Mouse (Mus musculus) MN1 (cell line): ENCODE measurements around the gene Serpina3j.
"Not testable (repeated sequence)": the region's sequence is repeated elsewhere in the genome, so short reads cannot be mapped to it uniquely, and the experiment has no call there.

ENCODE experiments used
- DNase-seq: peaks from one replicate; pipeline ENCODE4 v3.0.0-alpha.2; 2016; ENCODE audit warnings: low spot score

Gene Serpina3j

DNA sequence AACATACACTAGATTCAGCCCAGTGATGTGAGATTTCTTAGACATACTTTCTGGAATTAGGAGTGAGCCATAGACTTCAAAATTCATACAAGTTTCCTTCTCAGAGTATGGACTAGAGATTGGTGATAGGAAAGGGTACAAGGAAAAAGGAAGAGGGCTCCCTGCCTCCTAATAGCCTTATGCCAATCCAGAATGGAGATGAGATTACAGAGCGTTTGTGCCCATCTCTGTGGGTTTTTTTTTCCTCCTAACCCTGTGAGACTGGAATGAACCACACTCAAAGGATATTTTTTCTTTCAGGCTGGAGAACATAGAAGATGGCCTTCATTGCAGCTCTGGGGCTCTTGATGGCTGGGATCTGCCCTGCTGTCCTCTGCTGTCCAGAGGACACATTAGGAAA, at the start of gene Serpina3j:
Gene Serpina3j (plus strand): TSS at position 301 of the 400 bp plus-strand sequence.
- DNase-seq: no peak

DNA sequence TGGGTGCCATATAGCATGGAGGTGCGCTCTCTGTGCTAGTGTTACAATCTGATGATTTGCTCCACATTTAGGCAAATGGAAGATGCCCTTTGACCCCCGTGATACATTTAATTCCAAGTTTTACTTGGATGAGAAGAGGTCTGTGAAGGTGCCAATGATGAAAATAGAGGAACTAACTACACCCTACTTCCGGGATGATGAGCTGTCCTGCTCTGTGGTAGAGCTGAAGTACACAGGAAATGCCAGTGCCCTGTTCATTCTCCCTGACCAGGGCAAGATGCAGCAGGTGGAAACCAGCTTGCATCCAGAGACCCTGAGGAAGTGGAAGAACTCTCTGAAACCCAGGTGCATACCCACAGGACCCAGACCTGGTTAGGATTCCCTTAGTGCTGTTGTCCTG, 48.0 kb upstream of the Serpina3j start:
- no peak for DNase-seq

DNA sequence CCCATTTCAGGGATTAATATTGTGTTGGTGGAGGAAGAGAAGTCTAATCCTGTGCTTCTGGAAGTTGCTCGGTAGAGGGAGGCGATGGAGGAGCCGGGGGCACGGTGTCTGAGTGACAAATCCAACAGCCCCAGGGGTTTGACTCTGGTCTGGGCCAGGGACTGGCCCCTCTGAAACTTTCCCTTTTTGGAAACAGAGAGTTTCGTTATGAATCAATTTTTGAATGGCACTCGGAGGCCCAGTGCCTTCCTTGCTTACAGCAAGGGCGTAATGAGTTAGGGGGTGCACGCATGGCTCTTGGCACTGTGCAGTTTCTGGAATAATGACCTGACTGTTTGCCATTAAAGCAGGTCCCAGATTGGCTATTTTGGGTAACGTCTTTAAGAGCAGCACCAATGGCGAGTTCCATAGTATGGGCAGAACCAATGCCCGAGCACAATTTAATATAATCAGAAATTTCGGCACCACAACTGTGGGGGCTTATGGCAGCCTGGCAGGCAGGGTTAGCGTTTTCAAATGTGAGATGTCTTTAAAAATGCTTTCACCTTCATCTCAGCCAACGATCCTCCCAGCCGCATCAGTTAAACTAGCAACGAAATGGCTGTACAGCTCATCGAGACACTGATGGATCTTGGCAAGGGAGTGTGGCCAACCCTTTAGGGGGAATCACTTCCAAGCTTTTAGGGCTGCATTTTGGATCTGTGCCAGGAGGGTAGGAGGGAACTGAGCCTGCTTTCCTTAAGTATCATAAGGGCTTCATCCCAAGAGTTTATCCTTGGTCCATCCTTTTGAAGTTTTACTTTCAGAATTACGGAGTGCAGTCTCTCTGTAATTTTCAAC, 35.9 kb upstream of the Serpina3j start:
- no peak for DNase-seq

DNA sequence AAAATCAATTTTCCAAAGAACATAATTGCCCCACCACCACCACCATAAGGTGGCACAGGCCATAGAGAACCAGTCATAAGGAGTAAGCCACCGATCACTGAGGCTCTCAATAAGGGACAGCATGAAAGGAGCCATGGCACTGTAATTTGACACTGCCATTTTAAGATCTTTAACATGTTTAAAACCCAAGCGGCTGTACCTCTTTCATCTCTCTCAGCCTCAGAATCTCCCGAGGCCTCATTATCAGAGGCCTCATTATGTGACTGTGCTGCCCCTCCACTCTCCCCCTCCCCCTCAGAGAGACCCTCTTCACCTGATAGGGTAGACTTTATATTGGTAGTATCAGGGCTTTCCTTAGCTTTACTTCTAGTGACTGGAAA, 35.3 kb upstream of the Serpina3j start:
- no peak for DNase-seq

DNA sequence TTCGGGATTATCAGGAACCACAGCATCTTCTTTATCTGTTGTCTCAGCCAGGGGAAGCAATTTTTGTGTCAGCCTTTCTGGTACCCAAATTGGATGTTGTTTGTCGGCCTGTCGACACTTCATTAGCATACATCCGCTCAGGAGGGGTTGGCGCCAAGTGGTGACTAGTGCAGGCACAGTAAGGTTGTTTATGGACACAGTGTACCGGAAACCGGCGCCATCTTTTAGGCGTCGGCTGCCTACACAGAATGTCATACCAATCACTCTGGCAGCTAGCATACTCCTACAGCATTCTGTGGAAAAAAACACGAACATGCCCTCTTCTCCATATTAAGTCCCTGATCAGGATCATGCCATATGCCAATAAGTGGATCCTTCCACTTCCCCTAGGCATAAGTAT, 31.0 kb upstream of the Serpina3j start:
- DNase-seq: no peak

DNA sequence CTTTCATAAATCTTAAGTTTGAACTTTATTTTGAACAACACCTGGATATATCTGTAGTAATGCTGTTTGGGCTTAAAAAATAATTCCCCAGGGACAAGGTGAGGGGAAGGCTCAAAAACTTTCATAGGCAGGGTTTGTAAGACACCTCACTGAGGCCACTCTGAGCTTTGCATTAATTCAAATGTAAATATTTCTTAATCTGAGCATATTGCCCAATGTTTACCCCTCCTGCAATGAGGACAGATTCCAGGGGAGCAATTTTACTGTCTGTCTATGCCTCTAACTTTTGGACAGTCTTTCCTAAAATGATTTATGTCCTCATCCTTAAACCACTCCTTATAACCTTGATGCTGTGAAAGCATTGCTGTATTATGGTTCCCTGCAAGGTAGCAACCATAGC, 26.0 kb upstream of the Serpina3j start:
- no peak for DNase-seq

DNA sequence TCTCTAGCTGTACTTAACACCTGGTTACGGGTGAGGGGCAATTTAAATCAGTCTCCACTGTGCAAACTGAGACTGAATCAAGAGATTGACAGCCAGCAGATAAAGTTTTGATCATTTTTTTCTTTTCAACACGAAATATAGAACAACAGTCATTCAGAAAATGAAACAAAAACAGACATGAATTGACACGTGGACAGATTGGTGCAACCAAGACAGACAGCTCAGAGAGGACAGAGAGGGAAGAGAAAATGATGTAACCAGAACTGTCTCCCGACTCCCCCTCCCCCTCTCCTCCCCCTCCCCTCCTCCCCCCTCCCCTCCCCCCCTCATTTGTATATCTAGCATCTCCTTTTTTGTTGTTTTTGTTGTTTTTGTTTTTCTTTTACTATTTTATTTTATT, 24.5 kb upstream of the Serpina3j start:
- no peak for DNase-seq

DNA sequence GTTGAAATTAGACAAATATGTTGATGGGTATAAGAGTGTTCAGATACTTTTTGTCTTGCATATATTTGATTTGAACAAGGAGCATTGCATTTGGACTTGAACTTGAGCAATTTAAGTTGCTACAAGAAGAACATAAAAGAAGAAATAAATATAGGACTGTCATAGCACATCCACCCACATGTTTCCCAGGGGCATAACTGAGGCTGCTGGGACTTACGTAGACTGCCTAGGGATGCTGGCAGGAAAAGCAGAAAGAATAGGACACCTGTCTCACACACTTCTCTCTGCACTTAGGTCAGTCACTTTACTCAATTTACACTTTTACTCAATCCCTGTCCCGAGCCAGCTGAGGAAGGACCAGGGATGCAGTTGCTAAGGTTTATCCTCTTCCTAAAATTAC, 20.4 kb upstream of the Serpina3j start:
- no peak for DNase-seq

DNA sequence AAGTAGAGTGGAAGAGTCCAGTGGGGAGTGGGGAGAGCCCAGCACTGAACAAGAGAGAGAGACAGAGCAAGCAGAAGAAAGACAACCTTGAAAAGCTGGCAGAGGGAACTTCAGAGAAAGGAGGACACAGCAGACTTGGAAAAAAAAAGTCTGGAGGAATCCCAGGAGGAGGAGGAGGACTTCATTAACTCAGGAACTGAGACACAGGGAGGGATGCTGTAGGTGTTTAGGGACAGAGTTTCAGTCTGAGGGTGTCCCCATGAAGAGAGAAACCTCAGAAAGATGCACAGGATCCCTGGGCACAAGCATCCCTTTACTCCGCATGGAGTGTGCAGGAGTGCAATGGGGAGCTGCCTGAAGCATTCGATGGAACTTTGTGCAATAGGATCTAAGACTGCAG, 16.3 kb upstream of the Serpina3j start:
- DNase-seq: no peak

DNA sequence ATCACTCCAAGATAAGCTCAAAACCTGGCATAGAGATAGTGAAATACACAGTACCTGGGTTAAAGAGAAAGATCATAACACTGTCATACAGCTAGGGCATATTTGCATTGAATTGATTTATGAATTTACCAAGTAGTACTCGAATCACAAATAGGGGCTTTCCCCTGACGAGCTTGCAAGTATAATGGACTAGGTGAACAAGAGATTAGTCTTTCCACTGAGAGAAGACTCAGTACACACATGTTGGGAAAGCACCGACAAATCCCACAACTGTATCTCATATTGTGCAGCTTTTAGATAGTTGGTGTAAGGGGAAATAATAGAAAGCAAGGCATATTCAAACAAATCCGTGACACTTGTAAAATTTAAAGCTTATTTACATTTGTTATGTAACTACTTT, 8.4 kb upstream of the Serpina3j start:
- no peak for DNase-seq

DNA sequence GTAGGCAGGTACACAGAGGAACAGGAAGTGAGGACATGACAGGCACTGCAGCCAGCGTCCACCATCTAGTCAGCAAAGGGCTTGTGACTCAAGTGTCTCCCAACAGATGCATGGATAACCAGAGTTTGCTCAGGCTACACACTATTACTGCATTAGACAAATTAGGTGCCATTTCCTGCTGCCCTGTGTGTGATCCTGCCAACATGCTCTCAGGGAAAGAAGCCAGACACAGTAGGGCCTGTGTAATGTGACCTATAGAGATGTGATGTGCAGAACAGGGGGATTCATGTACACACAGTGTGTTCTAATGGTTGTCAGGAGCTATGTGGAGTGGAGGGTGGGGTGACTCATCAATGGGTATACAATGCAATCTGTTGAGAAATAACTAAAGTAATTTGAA, 8.1 kb downstream of the Serpina3j start:
- DNase-seq: no peak

DNA sequence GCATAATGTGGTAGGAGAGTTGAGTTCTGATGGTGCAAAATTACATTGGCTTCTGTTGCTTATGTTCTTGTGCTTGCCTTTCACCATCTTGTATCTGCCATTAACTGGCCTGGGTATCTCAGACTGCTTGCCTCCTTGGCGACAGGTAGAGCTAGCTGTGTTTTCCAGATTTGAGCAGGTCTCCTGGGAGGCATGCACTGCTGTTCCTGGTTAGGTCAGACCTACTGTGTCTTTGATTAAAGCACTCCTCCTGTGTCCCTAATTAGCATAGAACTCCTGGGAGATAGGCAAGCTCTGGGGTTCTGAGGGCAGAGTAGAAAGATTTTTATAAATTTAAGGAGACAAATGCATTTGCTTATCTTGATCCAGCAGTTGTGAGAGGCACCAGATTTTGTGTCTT, 17.3 kb downstream of the Serpina3j start:
- no peak for DNase-seq

DNA sequence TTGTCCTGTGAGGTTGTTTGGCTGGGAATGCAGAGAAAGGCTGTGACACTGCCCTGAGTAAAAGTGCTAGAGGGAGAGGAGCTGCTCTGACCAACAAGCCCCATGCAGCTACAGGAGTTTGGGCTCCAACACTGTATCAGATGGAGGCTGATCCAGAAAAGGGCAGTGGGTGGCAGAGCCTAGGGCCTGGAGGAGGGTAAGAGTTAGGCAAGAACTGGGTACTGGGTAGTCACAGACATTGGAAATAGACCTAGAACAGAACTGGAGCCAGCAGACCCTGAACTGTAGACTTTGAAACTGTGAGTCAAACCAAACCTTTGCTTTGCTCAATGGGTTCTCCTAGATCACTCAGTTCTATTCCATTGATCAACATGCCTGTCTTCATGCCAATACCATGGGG, 22.5 kb downstream of the Serpina3j start:
- DNase-seq: not testable (repeated sequence)

DNA sequence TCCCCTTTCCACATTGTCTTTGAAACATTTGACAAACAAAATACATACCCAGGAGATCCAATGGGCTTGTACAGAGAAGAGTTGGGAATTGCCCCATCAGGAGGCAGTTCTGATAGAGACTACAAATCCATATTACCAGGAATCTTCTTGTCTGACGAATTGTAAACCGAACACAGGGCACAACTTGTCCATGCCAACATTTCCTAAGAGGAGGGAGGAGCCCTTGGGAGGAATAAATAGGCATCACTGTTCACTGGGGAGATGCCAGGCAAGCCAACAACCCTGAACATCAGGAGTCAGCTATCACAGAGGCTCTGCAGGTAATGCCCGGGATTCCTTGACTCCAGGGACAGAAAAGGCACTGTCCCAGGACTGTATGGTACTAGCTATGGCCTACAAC, 23.9 kb downstream of the Serpina3j start, which contains the start of the genes Serpina3k and Serpina3m:
Gene Serpina3k (plus strand): TSS at position 261 of the 400 bp plus-strand sequence.
Gene Serpina3m (plus strand): TSS at position 261 of the 400 bp plus-strand sequence.
- not testable (repeated sequence) for DNase-seq

DNA sequence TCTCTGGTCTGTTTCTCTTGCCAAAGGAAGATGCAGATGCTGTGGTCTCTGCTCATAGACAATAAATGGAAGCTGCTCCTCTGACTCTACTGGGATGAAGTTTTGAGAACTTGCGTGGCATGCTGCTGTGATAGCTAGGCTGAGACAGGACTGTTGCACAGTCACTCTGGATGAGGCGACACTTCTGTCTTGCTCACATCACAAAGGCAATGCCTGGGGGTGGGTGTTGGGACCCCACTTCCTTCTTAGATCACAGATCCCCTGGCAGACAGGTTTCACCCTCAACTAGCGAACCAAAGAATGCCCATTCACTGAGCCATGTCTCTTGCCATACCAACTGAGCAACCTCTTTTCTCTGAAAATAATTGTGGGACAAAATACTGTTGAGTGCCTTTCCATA, 24.4 kb downstream of the Serpina3j start:
- DNase-seq: no peak

DNA sequence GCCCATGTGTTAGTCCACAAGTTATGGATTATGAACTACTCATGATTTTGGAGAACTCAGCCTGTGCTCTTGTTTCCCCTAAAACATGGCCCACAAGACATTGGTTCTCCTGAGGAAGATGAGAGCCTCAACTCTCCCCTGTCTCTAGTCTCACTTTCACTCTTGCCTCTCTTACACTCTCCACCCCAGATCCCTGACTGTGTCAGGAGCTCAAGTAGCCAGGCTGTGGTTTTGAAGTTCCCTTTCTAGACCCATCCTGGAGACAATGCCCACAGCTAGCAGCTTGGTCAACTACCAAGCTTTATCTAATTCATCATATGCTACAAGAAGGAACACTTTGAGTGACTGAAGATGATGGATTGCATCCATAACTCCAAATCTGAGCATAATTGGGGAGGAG, 28.1 kb downstream of the Serpina3j start:
- DNase-seq: not testable (repeated sequence)

DNA sequence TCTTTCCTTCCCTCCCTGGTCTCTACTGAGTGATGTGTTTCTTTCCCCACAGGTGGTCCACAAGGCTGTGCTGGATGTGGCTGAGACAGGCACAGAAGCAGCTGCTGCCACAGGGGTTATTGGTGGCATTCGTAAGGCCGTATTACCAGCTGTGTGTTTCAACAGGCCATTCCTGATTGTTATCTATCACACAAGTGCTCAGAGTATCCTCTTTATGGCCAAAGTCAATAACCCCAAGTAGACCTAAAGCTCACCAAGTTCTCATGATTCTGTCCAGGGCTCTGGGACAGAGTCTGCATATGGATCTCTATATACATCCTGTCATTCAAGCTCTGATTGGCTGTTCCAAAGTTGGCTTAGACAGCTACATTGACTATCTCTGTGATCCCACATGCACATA, 30.8 kb downstream of the Serpina3j start:
- DNase-seq: no peak

DNA sequence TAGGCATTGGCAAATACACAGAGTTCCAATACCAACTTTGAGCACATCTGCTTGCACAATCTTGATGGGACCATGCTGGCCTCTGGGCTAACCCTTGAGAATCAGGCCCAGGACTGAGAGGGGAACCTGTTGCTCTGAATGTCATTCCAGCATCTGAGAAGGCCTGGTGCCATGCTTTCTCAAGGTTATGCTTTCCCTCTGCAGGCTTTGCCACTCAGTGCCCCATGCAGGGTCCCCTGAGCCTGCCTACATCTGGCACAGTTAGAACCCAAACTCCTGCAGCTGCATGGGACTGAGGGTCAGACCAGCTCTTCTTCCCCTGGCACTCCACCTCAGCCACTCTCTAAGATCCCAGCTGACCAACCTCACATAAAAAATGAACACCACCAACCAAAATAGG, 31.4 kb downstream of the Serpina3j start:
- no peak for DNase-seq

DNA sequence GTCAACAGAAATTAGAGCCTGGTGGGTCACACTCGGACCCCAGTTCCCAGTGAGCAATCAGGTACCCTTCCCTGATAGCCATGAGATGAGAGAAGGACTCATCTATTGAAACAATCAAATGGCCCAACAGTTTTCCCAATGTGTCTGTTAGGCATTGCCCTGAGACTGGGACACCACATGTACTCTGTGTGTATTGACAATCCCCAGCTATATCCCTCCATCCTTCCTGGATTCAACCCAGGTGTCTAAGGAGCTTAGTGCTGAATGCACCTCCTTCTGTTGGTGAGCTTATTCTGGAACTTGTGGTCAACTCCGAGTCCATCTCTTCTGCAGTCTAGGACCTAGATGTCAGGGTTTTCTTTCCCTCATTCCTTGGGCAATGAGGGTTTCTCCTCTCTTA, 32.7 kb downstream of the Serpina3j start:
- DNase-seq: no peak

DNA sequence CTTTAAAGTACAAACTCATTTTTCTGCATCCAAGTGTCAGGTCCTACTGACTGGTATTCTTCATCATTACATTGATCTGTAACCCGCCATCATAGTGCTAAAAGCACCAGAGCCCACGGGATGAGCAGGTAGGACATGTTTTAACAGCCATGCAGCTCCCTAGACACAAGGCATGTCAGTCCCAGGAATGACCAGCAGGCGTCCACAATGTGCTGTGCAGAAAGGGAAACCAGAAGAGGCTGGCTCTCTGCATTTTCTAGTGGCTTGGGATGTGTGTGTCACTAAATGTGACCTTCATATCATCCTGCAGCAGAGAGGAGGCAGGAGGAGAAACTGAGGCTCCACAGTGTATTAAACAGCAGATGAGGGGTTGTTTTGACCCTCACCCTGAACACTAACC, 37.5 kb downstream of the Serpina3j start:
- DNase-seq: not testable (repeated sequence)

DNA sequence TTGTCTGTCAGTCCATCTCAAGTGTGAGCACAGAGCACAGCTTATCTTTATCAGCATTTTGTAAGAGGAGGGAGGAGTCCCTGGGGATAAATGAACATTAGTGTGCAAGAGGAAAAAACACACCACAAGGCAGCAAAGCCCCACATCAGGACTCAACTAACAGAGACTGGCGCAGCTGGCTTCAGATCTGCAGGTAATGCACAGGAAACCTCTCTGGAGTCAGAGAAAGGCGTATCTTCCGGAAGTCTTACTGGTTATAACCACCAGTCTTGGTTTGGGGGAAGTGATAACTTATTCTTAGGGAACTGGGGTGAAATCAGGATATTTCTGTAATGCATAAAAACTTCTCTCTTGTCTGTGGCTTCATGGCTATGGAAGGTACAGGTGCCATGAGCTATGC, 41.7 kb downstream of the Serpina3j start:
- no peak for DNase-seq

DNA sequence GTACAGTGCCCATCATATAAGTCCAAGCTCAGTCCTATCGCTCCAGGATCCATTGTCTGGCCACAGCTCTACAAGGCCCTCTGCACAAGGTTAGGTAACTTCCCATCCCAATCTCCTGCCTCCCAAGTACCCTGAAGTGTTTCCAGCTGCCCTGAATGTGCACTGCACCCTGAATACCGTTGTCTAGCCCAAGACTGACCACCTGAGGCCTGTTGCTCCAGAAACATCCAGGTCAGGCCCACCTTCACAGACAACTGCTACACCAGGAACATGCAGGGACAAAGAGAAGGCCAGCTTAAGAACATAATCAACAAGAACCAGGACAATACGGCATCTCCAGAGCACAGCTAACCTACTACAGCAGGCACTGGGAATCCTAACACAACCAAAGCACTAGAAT, 55.6 kb downstream of the Serpina3j start:
- no peak for DNase-seq
